Mouse (Mus musculus): ENCODE results near the gene Fbxo34. TPM values are rescaled to one million over a fixed set of nuclear protein-coding genes. Genes with fewer than 3 reads are reported as not detected.
"Not testable (repeated sequence)": the region's sequence is repeated elsewhere in the genome, so short reads cannot be mapped to it uniquely, and the experiment has no call there.

Fbxo34 gene
- total RNA-seq (2021): 100 to 1,000 TPM in 1 of 2 experiments, 10 to 100 TPM in 1; 97.0 to 104 TPM

- intact Hi-C loops (cut with DNase I); DNase-seq (ENCODE audit: low spot score in 2 of 2): not testable (repeated sequence)
Observed at GRCm38 (mm10) chr14:47450121-47450520, at the start of gene Fbxo34. Gene Fbxo34 (plus strand): TSS chr14:47450421.

DNA sequence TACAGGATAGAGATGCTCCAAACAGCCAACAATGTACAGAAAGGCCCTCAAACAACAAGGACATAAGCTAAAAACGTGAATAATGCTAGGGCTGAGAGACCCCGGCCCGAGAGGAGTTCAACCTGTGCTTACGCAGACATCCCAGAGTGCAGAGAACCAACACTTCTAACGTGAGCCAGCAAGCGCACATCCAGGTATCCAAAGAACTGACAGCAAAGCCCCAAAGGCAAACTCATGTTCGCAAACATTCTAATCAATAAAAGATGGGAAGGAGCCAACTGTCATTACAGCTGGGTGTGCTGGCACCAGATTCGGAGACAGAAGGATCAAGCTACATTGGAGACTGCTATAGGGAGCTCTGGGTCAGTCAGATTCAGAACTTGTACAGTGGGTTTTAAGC is 47.5 kb upstream of the Fbxo34 start:
- no peak for DNase-seq (ENCODE audit: low spot score in 2 of 2)

GRCm38 (mm10) chr14:47406000-47406399 is 44.2 kb upstream of the Fbxo34 start:
- intact Hi-C loops (cut with DNase I): no loop called here
- no peak for DNase-seq (ENCODE audit: low spot score in 2 of 2)

More for the DNA sequence above, 47.5 kb upstream of the Fbxo34 start:
- intact Hi-C loops (cut with DNase I): no loop called here

DNA sequence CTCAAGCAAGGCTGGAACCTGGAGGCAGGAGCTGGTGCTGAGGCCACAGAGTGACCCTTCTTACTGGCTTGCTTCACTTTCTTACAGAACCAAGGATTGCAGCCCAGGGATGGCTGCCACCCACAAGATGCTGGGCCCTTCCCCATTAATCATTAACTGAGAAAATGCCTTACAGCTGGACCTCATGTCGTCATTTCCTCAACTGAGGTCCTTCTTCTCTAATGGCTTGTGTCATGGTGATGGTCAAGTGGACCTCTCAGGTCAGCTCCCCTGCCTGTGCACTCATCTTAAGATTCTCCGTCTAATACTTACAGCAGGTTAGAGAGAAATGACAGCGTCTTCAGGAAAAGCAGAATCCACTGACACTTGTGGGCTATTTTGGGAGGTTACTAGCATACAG is 32.9 kb upstream of the Fbxo34 start:
- no peak for DNase-seq (ENCODE audit: low spot score in 2 of 2)
- intact Hi-C loops (cut with DNase I): no loop called here

- intact Hi-C loops (cut with DNase I): no loop called here
- peak; percentile 86 to 92 for DNase-seq (ENCODE audit: low spot score in 2 of 2)
Observed at GRCm38 (mm10) chr14:47417775-47418665, 32.2 kb upstream of the Fbxo34 start, which contains the start of gene Dlgap5. Gene Dlgap5 (minus strand): TSS chr14:47418407.

DNA sequence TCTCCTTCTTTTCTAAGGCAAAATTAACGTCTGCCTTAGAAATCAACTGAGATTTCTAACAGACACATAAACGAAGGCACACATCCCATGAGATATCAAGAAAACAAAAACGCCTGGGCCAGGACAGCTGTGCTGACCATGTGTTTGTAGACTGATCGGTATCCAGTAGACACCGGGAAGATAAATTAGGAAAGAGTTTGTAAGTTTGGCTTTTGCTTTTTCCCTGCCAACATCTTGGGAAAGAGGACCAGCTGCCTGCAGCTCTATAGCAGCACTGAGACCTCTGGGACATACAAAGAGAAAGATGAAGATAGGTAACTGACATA is 31.6 kb upstream of the Fbxo34 start:
- intact Hi-C loops (cut with DNase I): no loop called here
- DNase-seq (ENCODE audit: low spot score in 2 of 2): no peak

GRCm38 (mm10) chr14:47419034-47419625 is 31.1 kb upstream of the Fbxo34 start:
- intact Hi-C loops (cut with DNase I): no loop called here
- no peak for DNase-seq (ENCODE audit: low spot score in 2 of 2)

DNA sequence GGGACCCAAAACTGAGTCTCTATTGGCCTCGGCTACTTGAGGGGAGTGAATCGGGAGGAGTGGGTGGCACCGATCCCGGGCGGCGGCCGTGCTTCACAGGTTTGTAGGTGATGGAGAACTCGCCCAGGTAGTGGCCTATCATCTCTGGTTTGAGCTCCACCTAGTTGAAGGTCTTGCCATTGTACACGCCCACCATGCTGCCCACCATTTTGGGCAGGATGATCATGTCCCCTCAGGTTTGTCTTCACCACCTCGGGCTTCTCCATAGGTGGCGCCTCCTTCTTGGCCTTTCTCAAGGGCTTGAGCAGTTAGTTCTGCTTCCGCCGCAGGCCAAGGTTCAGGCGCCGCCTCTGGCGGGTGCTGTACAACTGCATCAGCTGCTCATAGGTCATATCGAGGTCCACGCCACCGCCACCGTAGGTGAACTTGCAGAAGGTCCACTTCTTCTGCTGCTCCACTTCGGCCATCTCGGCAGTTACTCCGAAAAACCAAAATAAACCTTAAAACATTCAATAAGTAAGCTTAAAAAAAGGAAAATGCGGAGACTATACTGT is 30.4 kb upstream of the Fbxo34 start:
- no peak for DNase-seq (ENCODE audit: low spot score in 2 of 2)
- intact Hi-C loops (cut with DNase I): loop anchor here (5.0 kb wide), 1 partner anchor 47 kb away; no protein-coding TSS in a partner anchor

GRCm38 (mm10) chr14:47421606-47422005 is 28.6 kb upstream of the Fbxo34 start:
- DNase-seq (ENCODE audit: low spot score in 2 of 2): no peak
- intact Hi-C loops (cut with DNase I): loop anchor here (5.0 kb wide), 1 partner anchor 49 kb away; no protein-coding TSS in a partner anchor

- DNase-seq (ENCODE audit: low spot score in 2 of 2): no peak
- intact Hi-C loops (cut with DNase I): loop anchor here (5.0 kb wide), 1 partner anchor 50 kb away; no protein-coding TSS in a partner anchor
Observed at GRCm38 (mm10) chr14:47422466-47422865, 27.8 kb upstream of the Fbxo34 start.

- no peak for DNase-seq (ENCODE audit: low spot score in 2 of 2)
- intact Hi-C loops (cut with DNase I): no loop called here
Observed at GRCm38 (mm10) chr14:47432987-47433386, 17.2 kb upstream of the Fbxo34 start.

- intact Hi-C loops (cut with DNase I): no loop called here
- DNase-seq (ENCODE audit: low spot score in 2 of 2): no peak
Observed at GRCm38 (mm10) chr14:47438947-47439346, 11.3 kb upstream of the Fbxo34 start.

DNA sequence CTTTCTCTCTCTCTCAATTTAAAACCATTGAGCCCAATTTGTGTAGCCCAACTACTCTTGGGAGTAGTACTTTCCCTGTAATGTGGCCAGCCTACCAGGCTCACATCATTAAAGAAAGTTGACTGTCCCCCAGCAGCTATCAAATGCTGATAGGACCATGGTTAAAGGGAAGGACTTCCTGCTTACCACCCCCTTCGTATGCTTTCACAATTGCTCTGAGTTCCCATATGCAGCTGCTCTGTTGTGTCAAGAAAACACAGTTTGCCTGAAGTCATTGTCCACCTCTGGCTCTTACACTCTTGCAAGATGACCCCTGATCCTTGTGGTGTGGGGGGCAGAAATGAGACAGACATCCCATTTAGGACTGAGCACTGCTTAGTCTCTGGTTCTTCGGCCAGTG is 5.3 kb upstream of the Fbxo34 start:
- intact Hi-C loops (cut with DNase I): no loop called here
- DNase-seq (ENCODE audit: low spot score in 2 of 2): no peak

DNA sequence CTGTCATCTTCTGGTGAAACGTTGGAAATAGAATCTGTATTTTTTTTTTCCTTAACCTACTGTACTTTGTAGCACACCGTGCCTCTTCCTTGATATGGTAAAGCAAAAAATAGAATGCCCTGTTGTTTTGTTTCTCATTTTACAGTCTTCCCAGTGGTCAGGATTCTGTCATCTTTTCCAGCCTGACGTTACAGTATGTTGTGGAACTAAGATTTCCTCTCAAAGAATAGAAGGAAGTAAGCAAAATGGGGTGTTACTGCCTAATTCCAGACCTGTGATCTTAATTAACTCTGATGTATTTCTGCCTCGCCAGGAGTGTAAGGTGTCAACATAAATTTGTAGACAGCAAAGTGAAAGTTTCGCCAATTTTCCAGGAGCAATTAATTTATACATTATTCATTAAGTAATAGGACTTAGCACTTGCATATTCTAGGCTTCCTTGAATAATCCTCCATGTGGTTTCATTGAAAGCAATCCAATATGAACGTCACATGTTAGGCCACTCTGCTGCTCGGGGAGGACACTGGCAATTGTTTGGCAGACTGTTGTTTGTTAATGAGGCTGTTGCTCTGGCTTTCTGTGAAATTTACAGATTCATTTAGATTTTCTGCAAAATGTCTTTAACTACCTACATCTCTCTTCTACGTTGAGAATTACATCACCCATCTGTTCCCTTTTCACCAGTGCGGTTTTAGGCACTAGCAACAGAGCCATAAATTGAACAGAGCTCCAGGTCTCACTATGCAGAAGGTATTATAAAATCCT is 4.7 kb upstream of the Fbxo34 start:
- intact Hi-C loops (cut with DNase I): no loop called here
- DNase-seq (ENCODE audit: low spot score in 2 of 2): peak; percentile 8 to 72

DNA sequence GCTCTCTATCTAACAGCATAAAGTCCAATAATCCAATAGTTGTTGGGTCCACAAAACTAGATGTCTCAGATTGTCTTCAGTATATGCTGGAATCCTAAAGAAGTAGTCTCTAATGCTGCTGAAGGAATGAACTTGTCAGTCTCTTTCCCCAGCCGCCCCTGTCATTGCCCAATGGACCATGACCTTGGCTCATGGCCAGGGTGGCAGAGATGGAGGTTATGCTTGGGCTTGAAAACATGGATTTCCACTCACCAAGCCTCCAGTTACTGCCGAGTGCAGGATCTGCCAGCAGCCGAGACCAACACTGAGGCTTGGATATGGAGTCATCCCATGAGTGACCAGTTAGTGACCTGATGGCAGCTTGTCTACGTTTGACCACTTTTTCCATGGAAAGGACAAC is 9.3 kb downstream of the Fbxo34 start:
- intact Hi-C loops (cut with DNase I): no loop called here

GRCm38 (mm10) chr14:47461997-47462396 is 11.8 kb downstream of the Fbxo34 start:
- DNase-seq (ENCODE audit: low spot score in 2 of 2): no peak
- intact Hi-C loops (cut with DNase I): no loop called here

More for the DNA sequence above, 9.3 kb downstream of the Fbxo34 start:
- no peak for DNase-seq (ENCODE audit: low spot score in 2 of 2)

- intact Hi-C loops (cut with DNase I): no loop called here
- DNase-seq (ENCODE audit: low spot score in 2 of 2): no peak
Observed at GRCm38 (mm10) chr14:47462453-47462852, 12.2 kb downstream of the Fbxo34 start.

DNA sequence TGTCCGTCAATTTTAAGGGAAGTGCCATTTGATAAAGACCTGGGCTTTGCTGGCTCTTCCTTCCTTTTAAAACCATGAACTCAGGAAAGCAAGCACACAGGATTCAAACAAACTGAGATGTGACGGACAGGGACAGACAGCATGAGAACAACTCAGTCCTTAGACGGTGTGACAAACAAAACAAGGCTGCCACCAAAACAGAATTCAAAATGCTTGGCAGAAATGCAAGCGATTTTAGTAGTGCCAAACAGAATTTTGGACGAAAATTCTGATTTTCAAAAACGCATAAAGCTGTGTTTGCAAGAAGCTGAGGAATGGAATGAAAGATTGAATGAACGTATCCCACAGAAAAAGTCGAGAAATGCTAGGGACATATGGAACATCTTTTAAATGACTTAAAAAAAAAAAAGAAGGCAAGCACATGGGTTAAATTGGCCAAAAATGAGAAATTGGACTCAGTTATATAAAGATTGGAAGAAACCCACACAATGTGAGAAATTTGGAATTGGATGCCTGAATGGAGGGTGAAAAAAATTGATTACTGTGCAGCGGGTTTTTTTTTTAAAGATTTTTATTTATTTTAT is 12.7 kb downstream of the Fbxo34 start:
- no peak for DNase-seq (ENCODE audit: low spot score in 2 of 2)

GRCm38 (mm10) chr14:47464426-47464825 is 14.2 kb downstream of the Fbxo34 start:
- DNase-seq (ENCODE audit: low spot score in 2 of 2): peak in 1 of 2 experiments; percentile 75
- intact Hi-C loops (cut with DNase I): no loop called here

More for the DNA sequence above, 12.7 kb downstream of the Fbxo34 start:
- intact Hi-C loops (cut with DNase I): no loop called here
